Mouse (Mus musculus): ENCODE measurements around the gene Ptpn6. TPM values are rescaled to one million over a fixed set of nuclear protein-coding genes. Genes with fewer than 3 reads are reported as not detected.
"Not testable (repeated sequence)": the region's sequence is repeated elsewhere in the genome, so short reads cannot be mapped to it uniquely, and the experiment has no call there.

Gene Ptpn6
- total RNA-seq, 2 experiments from 2014 or later, result 1.7 to 1.9 TPM

DNA sequence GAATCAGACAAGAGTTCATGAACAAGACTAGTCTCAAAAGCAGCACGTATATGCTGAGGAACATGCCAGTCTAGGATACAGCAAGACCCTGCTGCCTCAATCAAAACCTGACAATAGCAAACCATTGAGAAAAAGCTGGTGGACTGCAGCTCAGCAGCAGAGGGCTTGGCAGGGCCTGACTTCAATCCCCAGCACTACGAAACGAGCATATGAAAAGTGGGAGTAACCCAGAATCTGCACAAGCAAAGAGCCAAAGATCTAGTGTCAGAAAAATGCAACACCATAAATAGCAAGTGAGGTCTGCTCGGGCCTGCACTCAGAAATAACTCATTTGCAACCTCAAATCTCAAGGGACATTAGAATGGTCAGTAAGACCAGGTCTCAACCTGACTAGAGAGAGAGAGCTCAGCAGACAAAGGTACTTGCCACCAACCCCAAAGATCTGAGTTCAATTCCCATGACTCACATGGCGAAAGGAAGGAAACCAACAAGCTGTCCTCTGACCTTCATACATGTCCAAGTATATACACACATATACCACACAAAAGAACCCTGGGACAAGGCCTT, 32.4 kb downstream of the Ptpn6 start:
- no peak for DNase-seq
- intact Hi-C loops (cut with DNase I; ENCODE audit: low total_unique reads), result no loop called here

DNA sequence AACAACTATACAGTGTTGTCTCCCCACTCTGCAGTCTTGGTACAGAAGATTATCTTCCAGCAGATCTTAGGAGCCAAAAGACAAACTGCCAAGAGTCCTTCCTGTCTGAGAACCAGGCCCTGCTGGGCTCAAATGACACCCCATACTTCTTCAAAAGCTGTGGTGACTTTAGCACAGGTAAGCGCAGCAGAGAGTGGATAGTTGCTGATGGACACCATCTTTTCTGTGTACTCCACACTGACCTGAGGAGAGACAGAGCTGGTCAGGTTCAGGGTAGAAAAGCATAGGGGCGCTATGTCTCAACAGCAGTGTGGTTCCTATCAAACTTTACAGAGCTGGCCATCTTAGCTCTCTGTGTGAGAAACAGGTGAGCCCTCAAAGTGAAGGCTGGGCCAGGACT, 34.1 kb downstream of the Ptpn6 start:
- intact Hi-C loops (cut with DNase I; ENCODE audit: low total_unique reads), result loop anchor here (5.0 kb wide), 1 partner anchor 42 kb away; the partner anchor contains the start of gene Lpcat3

DNA sequence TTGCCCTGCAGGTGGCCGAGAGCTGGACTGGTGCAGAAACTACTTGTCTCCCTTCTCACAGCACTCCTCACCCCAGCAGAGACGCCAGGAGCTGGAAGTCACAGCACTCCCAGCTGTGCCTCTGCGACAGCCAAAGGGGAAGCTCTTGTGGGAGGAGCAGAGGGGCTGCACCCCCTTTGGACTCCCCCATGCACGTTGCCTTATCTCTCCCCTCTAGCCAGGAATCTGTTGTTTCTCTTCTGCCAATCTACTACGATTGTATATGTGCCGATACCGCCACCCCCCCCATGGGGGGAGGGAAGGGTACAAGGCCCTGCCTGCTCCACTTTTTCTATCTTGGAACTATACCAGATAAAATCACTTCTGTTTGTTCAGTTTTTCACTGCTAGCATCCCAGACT, 34.7 kb downstream of the Ptpn6 start:
- intact Hi-C loops (cut with DNase I; ENCODE audit: low total_unique reads), result loop anchor here (5.0 kb wide), 1 partner anchor 41 kb away; the partner anchor contains the start of gene Lpcat3

More for the DNA sequence above, 34.1 kb downstream of the Ptpn6 start:
- no peak for DNase-seq

DNA sequence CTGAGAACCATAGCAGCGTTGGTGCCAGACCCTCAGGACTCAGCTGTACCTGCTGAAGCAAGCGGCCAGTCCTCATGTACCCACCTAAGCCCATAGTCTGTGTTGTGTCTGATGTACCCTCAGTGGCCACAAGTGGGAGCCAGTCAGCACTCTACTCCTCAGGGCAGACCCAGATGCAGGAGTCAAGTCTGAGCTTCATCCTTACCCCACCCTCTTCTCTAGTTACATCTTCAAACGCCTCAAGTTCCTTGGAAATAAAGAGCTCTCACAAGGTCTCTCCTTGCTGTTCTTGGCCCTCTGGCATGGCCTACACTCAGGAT, 35.8 kb downstream of the Ptpn6 start:
- intact Hi-C loops (cut with DNase I; ENCODE audit: low total_unique reads), result loop anchor here (5.0 kb wide), 1 partner anchor 40 kb away; the partner anchor contains the start of gene Lpcat3
- peak; percentile 59 for DNase-seq

More for the DNA sequence above, 34.7 kb downstream of the Ptpn6 start:
- DNase-seq, result no peak

DNA sequence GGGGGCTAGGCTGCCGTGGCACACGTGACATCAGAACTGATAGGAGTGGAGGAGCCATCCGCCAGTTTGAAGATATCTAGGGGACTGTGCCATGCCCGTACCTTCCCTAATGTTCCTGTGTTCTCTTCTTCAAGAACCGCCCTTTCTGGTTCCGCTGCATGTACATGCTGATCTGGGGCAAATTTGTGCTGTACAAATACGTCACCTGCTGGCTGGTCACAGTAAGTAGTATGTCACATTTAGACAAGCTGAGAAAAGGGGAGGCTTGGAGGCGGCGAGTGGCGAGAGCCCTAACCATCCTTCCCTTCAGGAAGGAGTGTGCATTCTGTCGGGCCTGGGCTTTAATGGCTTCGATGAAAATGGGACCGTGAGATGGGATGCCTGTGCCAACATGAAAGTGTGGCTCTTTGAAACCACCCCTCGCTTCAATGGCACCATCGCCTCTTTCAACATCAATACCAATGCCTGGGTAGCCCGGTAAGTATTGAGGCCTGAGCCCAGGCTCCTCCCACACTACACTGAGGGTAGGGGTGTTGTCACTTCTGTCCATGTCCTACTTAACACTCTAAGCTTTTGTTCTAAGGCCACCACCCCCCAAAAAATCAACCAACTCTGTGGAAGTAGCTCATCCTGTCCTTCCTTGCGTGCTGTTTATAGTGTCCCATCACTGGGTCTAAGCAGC, 36.3 kb downstream of the Ptpn6 start:
- no peak for DNase-seq
- intact Hi-C loops (cut with DNase I; ENCODE audit: low total_unique reads), result loop anchor here (5.0 kb wide), 1 partner anchor 40 kb away; the partner anchor contains the start of gene Lpcat3

DNA sequence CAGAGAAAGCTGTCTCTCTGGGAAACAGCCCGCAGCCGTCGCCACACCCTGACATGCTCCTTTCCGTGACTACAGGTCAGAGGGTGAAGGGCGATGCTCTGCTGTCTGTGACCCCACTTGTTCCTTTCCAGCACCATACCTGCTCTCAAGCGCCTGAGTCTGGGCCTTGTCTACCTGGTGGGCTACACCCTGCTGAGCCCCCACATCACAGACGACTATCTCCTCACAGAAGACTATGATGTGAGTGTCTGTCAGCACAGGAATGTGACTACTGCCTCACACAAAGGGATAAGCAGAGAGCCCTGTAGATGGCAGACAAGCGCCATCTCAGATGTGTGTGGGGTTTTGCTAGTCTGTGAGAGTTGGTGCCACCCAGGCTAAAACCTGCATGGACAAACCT, 37.2 kb downstream of the Ptpn6 start:
- intact Hi-C loops (cut with DNase I; ENCODE audit: low total_unique reads), result loop anchor here (5.0 kb wide), 1 partner anchor 39 kb away; the partner anchor contains the start of gene Lpcat3
- DNase-seq, result no peak

DNA sequence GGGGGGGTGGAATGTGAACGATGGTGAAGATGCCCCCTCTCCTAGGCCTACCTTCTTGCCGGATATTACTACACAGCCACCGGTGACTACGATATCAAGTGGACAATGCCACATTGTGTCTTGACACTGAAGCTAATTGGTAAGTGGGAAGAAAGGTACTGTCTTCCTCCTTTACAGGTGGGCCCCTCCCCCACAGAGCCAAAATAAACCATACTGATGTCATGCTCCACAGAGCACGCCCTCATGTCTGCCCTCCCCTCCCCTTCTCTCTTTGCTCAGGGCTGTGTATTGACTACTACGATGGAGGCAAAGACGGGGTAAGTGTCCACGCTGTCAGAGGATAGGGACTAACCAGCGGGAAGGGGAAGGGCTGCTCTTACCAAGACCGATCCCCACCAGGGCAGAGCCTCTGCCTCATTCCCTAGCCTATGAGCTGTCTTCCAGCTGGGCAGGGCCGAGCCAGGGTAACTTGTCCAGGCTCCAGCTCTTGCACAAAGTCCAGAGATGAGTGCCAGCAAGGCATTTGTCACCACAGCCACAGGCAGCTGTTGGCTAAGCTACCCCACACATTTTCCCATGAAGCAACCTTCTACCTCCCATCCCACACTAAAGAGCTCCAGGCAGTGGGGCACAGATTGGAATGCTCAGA, 38.4 kb downstream of the Ptpn6 start:
- intact Hi-C loops (cut with DNase I; ENCODE audit: low total_unique reads), result loop anchor here (5.0 kb wide), 1 partner anchor 38 kb away; the partner anchor contains the start of gene Lpcat3
- peak; percentile 78 for DNase-seq

DNA sequence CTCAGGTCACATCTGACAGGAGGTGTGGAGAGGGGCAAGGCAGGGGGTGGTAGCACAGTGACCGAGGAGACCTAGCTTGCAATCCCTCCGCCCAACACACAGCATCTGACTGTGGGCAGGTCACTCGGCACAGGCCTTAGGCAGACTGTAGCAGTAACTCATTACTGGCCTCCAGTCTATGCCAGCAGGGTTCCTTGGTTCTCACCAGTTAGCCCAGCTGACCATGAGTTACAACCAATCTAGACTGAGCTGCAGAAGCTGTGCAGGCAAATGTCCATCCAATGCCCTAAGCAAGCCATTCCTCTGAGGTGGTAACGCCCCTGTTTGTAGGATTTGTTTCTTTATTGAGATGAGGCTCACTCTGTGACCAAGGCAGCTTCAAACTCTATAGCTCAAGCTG, 39.1 kb downstream of the Ptpn6 start:
- DNase-seq, result no peak
- intact Hi-C loops (cut with DNase I; ENCODE audit: low total_unique reads), result no loop called here

DNA sequence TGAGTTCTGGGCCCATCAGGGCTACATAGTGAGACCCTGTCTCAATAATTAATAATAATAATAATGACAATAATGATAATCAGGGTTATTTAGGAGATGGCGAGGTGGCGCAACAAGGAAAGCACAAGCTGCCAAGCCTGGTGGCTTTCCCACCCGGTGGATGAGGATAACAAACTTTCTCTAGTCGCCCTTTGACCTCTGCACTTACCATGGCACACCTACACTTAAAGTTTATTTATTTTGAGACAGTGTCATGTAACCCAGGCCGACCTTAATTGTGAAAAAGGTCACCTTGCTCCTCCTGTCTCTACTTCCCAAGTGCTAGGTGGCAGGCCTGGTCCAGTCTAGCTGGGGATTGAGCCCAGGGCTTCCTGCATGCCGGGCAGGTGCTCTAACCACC, 39.8 kb downstream of the Ptpn6 start:
- intact Hi-C loops (cut with DNase I; ENCODE audit: low total_unique reads), result no loop called here
- DNase-seq, result no peak

DNA sequence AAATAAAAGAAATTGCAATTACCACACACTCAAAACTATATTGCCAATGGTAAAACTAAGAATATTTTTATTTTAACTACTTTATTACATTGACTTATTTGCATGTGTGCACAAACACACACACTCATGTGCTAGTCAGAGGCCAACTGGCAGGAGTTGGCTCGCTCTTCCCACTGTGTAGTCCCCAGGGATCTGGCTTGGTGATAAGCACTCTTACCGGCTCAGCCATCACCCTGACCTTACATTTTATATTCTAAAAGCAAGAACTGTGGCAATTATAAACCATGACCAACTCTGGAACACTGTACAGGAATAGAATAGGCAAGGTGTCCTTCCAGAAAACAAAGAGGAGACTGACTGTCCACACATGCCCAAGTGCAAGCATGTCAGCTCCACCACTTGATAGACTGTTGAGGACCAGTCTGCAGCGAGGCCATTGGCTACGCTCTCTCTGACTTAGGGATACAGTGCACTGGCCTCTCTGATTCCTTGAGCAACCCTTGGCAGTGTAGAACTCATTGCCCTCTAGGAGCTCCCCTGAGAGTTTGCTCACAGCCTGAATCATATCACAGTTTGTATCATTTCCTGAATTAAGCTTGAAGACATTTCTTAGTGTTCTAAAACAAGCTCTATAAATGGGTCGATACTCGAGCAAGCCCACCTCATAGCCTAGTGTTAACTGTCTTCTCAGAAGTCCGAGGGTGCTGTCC, 41.9 kb downstream of the Ptpn6 start:
- DNase-seq, result no peak
- intact Hi-C loops (cut with DNase I; ENCODE audit: low total_unique reads), result no loop called here

DNA sequence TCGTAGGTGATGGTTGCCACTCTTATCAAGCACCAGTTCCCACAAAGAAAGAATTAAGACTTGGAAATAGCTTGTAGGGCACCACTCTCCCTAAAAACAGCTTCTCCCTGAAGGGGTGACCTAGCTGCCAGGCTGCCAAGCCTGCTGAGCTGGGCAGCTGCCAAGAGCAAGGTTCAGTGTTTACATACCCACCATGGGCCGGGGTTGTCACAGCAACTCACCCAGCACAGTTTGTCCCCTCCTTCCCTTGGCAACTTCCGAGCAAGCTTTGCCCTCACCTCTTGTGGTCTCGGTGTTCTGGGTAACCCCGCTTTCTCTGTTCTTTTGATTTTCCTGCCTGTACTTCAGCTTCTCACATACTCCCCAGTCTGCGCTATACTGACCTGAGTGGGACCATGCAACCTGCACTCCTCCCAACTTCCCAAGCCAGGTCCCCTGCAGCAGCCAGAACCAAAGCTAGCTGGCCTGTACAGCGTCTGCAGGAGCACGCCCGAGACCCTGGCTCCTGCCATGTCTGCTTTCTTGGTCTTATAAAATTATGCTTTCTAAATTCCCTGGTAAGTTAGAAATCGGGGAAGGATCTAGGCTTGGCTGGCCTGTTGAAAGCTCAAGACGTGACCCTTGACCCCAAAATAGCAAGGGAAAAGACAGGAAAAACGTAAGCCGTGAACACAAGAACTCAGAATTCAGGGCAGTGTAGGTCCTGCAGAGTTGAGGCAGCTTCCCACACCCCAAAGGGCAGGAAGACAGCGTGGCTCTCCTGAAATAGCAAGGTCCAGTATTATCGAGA, 44.2 kb downstream of the Ptpn6 start:
- DNase-seq, result no peak
- intact Hi-C loops (cut with DNase I; ENCODE audit: low total_unique reads), result no loop called here

DNA sequence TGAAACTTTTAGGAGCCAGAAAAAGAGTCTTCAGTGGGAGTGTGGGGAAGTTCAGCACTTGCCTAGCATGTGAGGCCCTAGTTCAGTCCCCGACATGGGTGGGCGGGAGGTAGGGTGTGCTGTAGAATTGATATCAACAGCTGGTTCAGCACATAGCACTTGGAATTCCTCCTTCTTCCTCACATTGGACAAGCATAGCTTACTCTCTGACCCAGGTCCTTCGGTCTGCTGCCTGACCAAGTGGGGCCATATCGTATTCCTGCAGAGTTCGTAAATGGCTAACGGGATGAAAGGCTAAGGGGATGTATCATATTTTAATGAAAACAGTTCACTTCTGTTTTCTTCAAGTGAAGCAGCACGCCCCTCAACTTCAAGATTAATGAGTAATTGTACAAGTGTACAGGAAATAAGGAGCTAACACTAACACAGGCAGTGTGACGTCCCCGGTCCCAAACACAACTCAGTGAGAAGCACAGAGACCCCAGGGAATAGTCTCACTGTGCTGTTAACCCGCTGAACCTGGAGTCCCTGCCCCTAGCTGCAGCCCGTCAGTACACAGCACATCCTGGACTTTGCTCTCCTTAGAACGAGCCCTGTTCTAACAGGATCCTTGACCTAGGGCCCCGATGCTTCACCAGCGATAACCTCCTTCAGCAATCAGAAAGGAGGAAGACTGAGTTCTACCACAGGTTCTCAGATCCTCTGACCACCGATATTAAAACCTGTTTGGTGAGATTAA, 45.1 kb downstream of the Ptpn6 start:
- intact Hi-C loops (cut with DNase I; ENCODE audit: low total_unique reads), result no loop called here
- DNase-seq, result no peak

DNA sequence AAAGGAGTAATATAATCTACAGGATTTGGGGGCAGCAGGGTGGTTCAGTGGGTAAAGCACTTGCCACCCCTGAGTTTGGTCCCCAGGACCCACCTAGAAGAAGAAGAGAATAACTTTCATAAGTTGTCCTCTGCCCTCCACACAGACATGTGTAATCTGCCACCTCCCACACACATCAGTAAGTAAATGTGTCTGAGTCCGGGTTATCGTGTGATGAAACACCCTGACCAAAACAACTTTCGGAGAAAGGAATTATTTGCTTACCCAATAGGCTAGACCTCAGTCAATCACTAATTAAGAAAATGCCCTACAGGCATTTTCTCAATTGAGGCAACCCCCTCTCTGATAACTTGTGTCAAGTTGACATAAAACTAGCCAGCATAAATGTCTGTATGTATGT, 48.0 kb downstream of the Ptpn6 start:
- intact Hi-C loops (cut with DNase I; ENCODE audit: low total_unique reads), result no loop called here
- no peak for DNase-seq

DNA sequence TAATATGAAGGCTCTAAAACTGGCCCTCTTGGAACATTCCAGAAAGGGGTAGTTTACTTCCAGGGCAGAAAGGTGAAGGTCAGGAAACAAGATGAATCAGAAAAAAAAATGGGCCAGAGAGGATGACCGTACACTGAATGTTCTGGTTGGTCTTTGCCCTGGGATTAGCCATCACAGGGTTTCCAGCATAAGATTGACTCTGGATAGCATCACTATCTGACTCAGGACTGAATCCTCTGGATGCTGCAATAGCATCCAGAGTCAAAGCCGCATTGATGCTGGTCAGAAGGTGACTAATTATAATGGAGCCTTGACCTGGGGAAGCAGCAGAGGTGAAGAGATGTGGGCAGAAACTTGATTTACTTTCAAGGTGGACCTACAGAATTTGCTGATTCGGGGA, 49.5 kb downstream of the Ptpn6 start:
- intact Hi-C loops (cut with DNase I; ENCODE audit: low total_unique reads), result no loop called here

DNA sequence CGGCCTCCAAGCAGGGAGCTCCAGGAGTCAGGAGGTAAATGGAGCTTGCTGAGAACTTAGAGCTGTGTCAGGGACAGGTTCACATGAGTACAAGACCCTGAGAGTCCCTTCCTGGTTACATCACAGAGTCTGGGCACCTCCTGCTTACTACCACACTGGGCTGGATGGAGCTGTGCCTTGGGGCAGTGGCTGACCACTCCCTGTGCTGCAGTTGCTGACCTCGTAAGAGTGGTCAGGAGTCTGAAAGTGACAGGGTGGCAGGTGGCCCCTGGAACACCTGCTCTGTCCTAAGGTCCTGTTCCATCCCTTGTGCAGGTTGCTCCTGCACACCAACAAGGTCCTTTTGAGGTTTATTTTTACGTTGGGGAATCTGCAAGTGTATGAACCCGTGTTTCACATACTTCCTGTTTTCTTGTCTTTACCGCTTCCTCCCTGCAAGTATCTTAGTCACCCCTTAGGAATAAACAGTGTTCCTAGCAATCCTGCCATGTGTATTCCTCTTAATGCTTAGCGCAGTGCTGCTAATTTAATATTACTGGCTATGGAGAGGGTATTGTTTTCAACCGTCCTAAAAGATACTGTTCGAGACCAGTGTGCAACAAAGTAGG, 50.3 kb downstream of the Ptpn6 start:
- DNase-seq, result no peak
- intact Hi-C loops (cut with DNase I; ENCODE audit: low total_unique reads), result no loop called here

More for the DNA sequence above, 49.5 kb downstream of the Ptpn6 start:
- DNase-seq, result no peak

DNA sequence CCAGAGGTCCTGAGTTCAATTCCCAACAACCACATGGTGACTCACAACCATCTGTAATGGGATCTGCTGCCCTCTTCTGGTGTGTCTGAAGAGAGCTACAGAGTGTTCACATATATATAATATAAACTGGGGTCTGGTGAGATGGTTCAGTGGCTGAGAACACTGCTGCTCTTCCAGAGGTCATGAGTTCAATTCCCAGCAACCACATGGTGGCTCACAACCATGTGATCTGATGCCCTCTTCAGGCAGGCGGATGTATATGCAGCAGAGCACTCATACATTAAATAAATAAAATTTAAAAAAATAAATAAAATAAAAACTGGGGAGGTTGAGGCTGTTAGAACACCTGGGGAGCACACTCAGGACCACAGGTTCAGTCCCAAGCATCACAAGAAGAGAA, 51.9 kb downstream of the Ptpn6 start:
- intact Hi-C loops (cut with DNase I; ENCODE audit: low total_unique reads); DNase-seq: not testable (repeated sequence)

DNA sequence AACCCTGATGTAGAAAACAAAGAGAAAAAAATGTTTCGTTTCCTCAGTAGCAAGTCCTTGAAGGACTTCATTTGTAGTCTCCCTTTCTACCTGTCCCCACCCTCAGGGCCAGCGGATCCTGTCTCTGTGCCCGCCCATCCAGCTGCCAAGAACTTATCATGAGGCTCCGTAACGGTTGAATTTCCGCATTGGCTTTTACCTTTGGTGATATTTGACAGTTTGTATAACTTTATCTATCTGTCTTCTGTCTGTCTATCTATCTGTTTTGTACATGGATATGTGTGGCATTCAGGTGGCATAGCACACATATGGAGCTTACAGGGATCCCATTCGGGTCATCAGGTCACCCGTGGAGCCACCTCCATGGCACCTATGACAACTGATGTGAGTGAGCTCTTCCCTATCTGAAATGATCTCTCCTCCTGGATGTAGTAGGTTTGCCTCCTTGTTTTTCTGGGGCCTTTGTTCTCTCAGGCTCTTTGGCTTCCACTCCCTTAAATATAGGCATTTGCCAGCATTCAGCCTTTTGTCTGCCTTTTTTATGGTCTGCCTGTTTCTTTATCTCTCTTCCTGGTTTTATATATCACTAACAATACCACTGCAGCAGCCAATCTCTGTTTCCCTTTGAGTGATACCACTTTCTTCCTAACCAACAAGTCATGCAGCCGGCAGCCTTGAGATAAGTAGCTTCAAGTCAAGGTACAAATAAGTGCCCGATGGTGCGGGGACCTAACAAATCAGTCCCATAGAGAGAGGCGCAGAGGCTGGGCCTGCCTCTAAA, 52.7 kb downstream of the Ptpn6 start:
- no peak for DNase-seq
- intact Hi-C loops (cut with DNase I; ENCODE audit: low total_unique reads), result no loop called here
